ENCODE assay signal across 9 mouse cellular contexts in genomic region chr5:149713170-149713774, GRCm38 (mm10). TPM values are rescaled to one million over a fixed set of nuclear protein-coding genes. Genes with fewer than 3 reads are reported as not detected.
DNase-seq lines count a peak whose midpoint lies in the region; ATAC-seq and TF ChIP-seq lines count a peak whose summit lies in the region.
"Had no signal": no experiment of that assay in that cellular context is flagged by ENCODE, and none has a peak within 500 bp of the region (broad histone marks: within the 10 kb centered on the region; RNA-seq: fewer than 3 reads in every experiment).

No protein-coding gene starts in this region.

- in situ Hi-C loops in Patski (cut with MboI; ENCODE audit: low pct_unique_long_range_greater_than_20kb): loop anchor here (5.0 to 25.0 kb wide), 2 partner anchors 139 to 299 kb away; partner anchors contain the start of gene Rxfp2

- peak; percentile 48 for ATAC-seq in Patski
- peak; percentile 62 for ATAC-seq in midbrain, embryonic 14.5 days (ENCODE audit: low FRiP score, low TSS enrichment)
- no peak for ATAC-seq in stomach, postnatal 0 days (ENCODE audit: low FRiP score, low TSS enrichment)

- CTCF ChIA-PET in Patski (lab: Charles Lee): interaction anchor here (0.8 to 1.1 kb wide), 6 partner anchors 8 to 138 kb away, joined by 3 read pairs; no protein-coding TSS in a partner anchor

- DNase-seq in gastrocnemius, adult 2 months: peak; percentile 26
- no peak for DNase-seq in gastrocnemius, postnatal 25 days
- no peak for DNase-seq in Patski (ENCODE audit: low read depth, low spot score)
- DNase-seq in embryo, embryonic 9.5 days (ENCODE audit: extremely low spot score): peak; percentile 51
- DNase-seq in heart, postnatal 10 days: peak; percentile 39 to 65
- DNase-seq in layer of hippocampus, postnatal 10 days (ENCODE audit: low spot score in 2 of 2): peak; percentile 65 to 73
- peak; percentile 94 for DNase-seq in midbrain, embryonic 14.5 days
- peak; percentile 56 for DNase-seq in stomach, postnatal 0 days (ENCODE audit: low spot score)

- H3K4me3 ChIP-seq in gastrocnemius, adult 2 months: no peak overlapping the region
- H3K4me3 ChIP-seq in midbrain, embryonic 14.5 days (replicated peaks; ENCODE audit: low read depth, low read length): no peak overlapping the region
- no peak overlapping the region for H3K4me3 ChIP-seq in stomach, postnatal 0 days (ENCODE audit: low read depth, low read length)
- H3K4me3 ChIP-seq: liver, embryonic 15.5 days had no signal

- H3K36me3 ChIP-seq in midbrain, embryonic 14.5 days (ENCODE audit: control insufficient read depth, insufficient read depth, low read length): no peaks in the 10 kb centered on the region
- no peaks in the 10 kb centered on the region for H3K36me3 ChIP-seq in stomach, postnatal 0 days (ENCODE audit: control insufficient read depth, insufficient read depth, low read length)
- H3K36me3 ChIP-seq: liver, embryonic 15.5 days had no signal

- no peaks in the 10 kb centered on the region for H3K27me3 ChIP-seq in Patski
- no peaks in the 10 kb centered on the region for H3K27me3 ChIP-seq in midbrain, embryonic 14.5 days (ENCODE audit: control insufficient read depth, insufficient read depth, low read length)
- H3K27me3 ChIP-seq in stomach, postnatal 0 days (ENCODE audit: control insufficient read depth, insufficient read depth, low read length): no peaks in the 10 kb centered on the region
- H3K27me3 ChIP-seq: liver, embryonic 15.5 days had no signal

- peak; percentile 62 for TF ChIP-seq CTCF in gastrocnemius, adult 2 months (IDR thresholded peaks at IDR 0.05)
- TF ChIP-seq CTCF in Patski (IDR thresholded peaks at IDR 0.05): peak; percentile 86
- peak; percentile 73 for TF ChIP-seq CTCF in stomach, postnatal 0 days (IDR thresholded peaks at IDR 0.05; ENCODE audit: low read depth)

- no peak for TF ChIP-seq EP300 in stomach, postnatal 0 days (optimal IDR thresholded peaks at IDR 0.05)

- 0 out of 2 replicates have a peak, but pooled peaks cover 5% of the 10 kb centered on the region for H3K9me3 ChIP-seq in midbrain, embryonic 14.5 days (ENCODE audit: control insufficient read depth, low read length)
- H3K9me3 ChIP-seq in stomach, postnatal 0 days (ENCODE audit: control insufficient read depth, low read length): no peaks in the 10 kb centered on the region
- H3K9me3 ChIP-seq: liver, embryonic 15.5 days had no signal

- POLR2A ChIA-PET in Patski (lab: Charles Lee): interaction anchor here (0.6 kb wide), 2 partner anchors 80 to 143 kb away, joined by 3 to 5 read pairs; no protein-coding TSS in a partner anchor

- H3K4me2 ChIP-seq in midbrain, embryonic 14.5 days (ENCODE audit: low read length): peak overlapping the region; percentile 41
- H3K4me2 ChIP-seq in stomach, postnatal 0 days (replicated peaks; ENCODE audit: low read depth): no peak overlapping the region
- H3K4me2 ChIP-seq: liver, embryonic 15.5 days had no signal

- no peak overlapping the region for H3K9ac ChIP-seq in midbrain, embryonic 14.5 days (replicated peaks; ENCODE audit: low read length)
- H3K9ac ChIP-seq in stomach, postnatal 0 days (ENCODE audit: low read length): no peak overlapping the region
- H3K9ac ChIP-seq: liver, embryonic 15.5 days had no signal

- no peak overlapping the region for H3K27ac ChIP-seq in gastrocnemius, adult 2 months
- peak overlapping the region; percentile 62 for H3K27ac ChIP-seq in midbrain, embryonic 14.5 days (replicated peaks; ENCODE audit: low read depth, low read length)
- no peak overlapping the region for H3K27ac ChIP-seq in stomach, postnatal 0 days (replicated peaks)
- H3K27ac ChIP-seq: liver, embryonic 15.5 days had no signal

- intact Hi-C loops in gastrocnemius, adult 2 months (cut with DNase I): loop anchor here (5.0 kb wide), 1 partner anchor 139 kb away; no protein-coding TSS in a partner anchor
- intact Hi-C loops in heart, postnatal 10 days (cut with DNase I): loop anchor here (2.0 to 10.0 kb wide), 3 partner anchors 138 to 362 kb away; no protein-coding TSS in a partner anchor

- WGBS in midbrain, embryonic 14.5 days: 39% methylated on average over 11 of the region's 11 CpGs
- WGBS in stomach, postnatal 0 days: 50% methylated on average over 11 of the region's 11 CpGs

- H3K4me1 ChIP-seq in midbrain, embryonic 14.5 days (ENCODE audit: control insufficient read depth, insufficient read depth, low read length): peaks cover 24% of the 10 kb centered on the region; the same call in 1 of the 2 replicates
- H3K4me1 ChIP-seq in stomach, postnatal 0 days (replicated peaks; ENCODE audit: control insufficient read depth, insufficient read depth): no peaks in the 10 kb centered on the region
- H3K4me1 ChIP-seq: liver, embryonic 15.5 days had no signal

RNA-seq across cellular contexts. Expression of gene B3glct, which starts 35.2 kb away (rescaled TPM):
- total RNA-seq in gastrocnemius, adult 2 months (2021): 1 to 10 TPM; 3.0 to 4.4 TPM
- total RNA-seq in gastrocnemius, postnatal 25 days (2021): 1 to 10 TPM; 3.1 to 3.8 TPM
- 16.7 TPM for polyA plus RNA-seq in Patski (2021)
- total RNA-seq in heart, postnatal 10 days (2021): 1 to 10 TPM; 9.7 to 10.0 TPM
- total RNA-seq in layer of hippocampus, postnatal 10 days (2021): 10 to 100 TPM; 19.7 to 24.4 TPM
- 18.2 and 19.0 TPM in 2 replicates for polyA plus RNA-seq in midbrain, embryonic 14.5 days (2014; fragmentation: Nextera tagmentation; extraction: Ambion mirVana)
- polyA plus RNA-seq in stomach, postnatal 0 days (2015; fragmentation: Nextera tagmentation; extraction: Ambion mirVana): 6.2 and 7.1 TPM in 2 replicates

Comparison
In these comparisons a context has a peak if more than half of its experiments do, and no peak if none do; other contexts are left out.
1. DNase-seq: peak in gastrocnemius, adult 2 months (single experiment), embryo, embryonic 9.5 days (single experiment), heart, postnatal 10 days (2 of 2), layer of hippocampus, postnatal 10 days (2 of 2), midbrain, embryonic 14.5 days (single experiment) and stomach, postnatal 0 days (single experiment); none in gastrocnemius, postnatal 25 days (single experiment) and Patski (single experiment).
2. Peak in every context shown above with its lines, with median percentiles within 50 percentile points of each other: CTCF ChIP-seq.